Mouse (Mus musculus): ENCODE results near the gene Tbc1d1. TPM values are rescaled to one million over a fixed set of nuclear protein-coding genes. Genes with fewer than 3 reads are reported as not detected.

Tbc1d1 gene
- polyA plus RNA-seq, 1 experiment from 2014 or later: 39.9 TPM

DNA sequence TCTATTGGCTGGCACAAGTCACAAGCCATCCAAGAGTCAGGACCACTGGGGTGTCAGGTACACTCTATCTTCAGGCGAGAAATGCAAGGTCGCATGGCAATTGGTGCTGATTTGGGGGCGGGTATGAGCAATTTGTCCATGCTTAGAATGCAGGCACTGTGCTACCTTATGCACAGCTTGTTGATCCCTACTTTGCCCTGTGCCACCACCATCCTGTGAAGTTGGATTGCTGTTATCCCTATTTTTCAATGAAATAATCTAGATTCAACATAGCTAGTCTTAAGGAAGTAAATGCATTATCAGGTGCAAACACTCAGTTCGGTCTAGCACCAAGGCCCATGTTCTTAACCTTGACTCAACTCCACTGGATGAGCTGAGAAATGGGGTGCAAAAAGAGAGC is 244.6 kb downstream of the Tbc1d1 start:
- no peak overlapping the region for H3K27ac ChIP-seq (ENCODE audit: low read depth, low read length)
- no peaks in the 10 kb centered on the region for H3K27me3 ChIP-seq (ENCODE audit: control insufficient read depth, insufficient read depth, low read length)
- no peaks in the 10 kb centered on the region for H3K4me1 ChIP-seq (ENCODE audit: control insufficient read depth, insufficient read depth, low read length)
- no peak for ATAC-seq (ENCODE audit: low FRiP score, low TSS enrichment)
- no peak overlapping the region for H3K4me3 ChIP-seq (ENCODE audit: low read length)
- no peaks in the 10 kb centered on the region for H3K9me3 ChIP-seq (ENCODE audit: control insufficient read depth, low read length)
- 88% methylated on average over 4 of the region's 4 CpGs for WGBS
- no peaks in the 10 kb centered on the region for H3K36me3 ChIP-seq (ENCODE audit: control insufficient read depth, insufficient read depth, low read length)
- H3K9ac ChIP-seq (ENCODE audit: low read depth, low read length): no peak overlapping the region
- no peak overlapping the region for H3K4me2 ChIP-seq (replicated peaks; ENCODE audit: low read depth, low read length)

Small RNA genes lying within 50 kb of the gene (microRNA-seq; reads per million reads assigned to microRNA genes)
- not detected for gene Gm22395

Other genes starting within 250 kb of the Tbc1d1 start
- 13.2 and 13.7 TPM in 2 replicates for gene Rell1, start 187.4 kb upstream of the Tbc1d1 start, polyA plus RNA-seq (2014; fragmentation: Nextera tagmentation; extraction: Ambion mirVana)
- gene Pgm2, start 63.4 kb upstream of the Tbc1d1 start, polyA plus RNA-seq (2014; fragmentation: Nextera tagmentation; extraction: Ambion mirVana): 29.0 and 31.8 TPM in 2 replicates